Mouse (Mus musculus) CH12.LX (cell line): ENCODE measurements around the gene Usp7. TPM values are rescaled to one million over a fixed set of nuclear protein-coding genes. Genes with fewer than 3 reads are reported as not detected.

ENCODE experiments used
- DNase-seq: peaks from one replicate; pipeline ENCODE4 v3.0.0-alpha.2; 2013; ENCODE audit errors: extremely low read depth
- H3K27ac ChIP-seq: 2 replicates; pipeline ENCODE4 v1.5.1; 2012; ENCODE audit warnings: low read depth, mild to moderate bottlenecking, control low read depth, moderate library complexity; ENCODE audit not compliant: insufficient read depth
- H3K27me3 ChIP-seq: replicated peaks from 2 replicates; pipeline ENCODE3; 2012; ENCODE audit warnings: inconsistent platforms
- H3K36me3 ChIP-seq, 2 experiments: replicated peaks in 1 of 2; 2 replicates each; pipeline versions ENCODE3 to v1.6.1; 2012; ENCODE audit warnings: inconsistent platforms in 1 of 2, low read length in 1 of 2, mild to moderate bottlenecking in 1 of 2, mixed read lengths in 1 of 2, moderate library complexity in 1 of 2; ENCODE audit not compliant: control insufficient read depth in 1 of 2, insufficient read depth in 1 of 2
- H3K4me1 ChIP-seq, 2 experiments: 2 replicates each; pipeline ENCODE4 v1.6.1; 2012; ENCODE audit warnings: inconsistent platforms in 1 of 2, moderate library complexity in 1 of 2; ENCODE audit not compliant: insufficient read depth in 2 of 2, control insufficient read depth in 1 of 2
- H3K4me2 ChIP-seq: 2 replicates; pipeline ENCODE4 v1.6.1; 2012; ENCODE audit warnings: low read depth, mild to moderate bottlenecking, control low read depth; ENCODE audit not compliant: poor library complexity, insufficient read depth, severe bottlenecking
- H3K4me3 ChIP-seq, 3 experiments: fragments of 150-350 bp in 1 of 3; sonication (generic) in 1 of 3; replicated peaks in 1 of 3; 2 replicates each; pipeline versions ENCODE3 to v1.5.1; 2011 to 2012; ENCODE audit warnings: low read depth in 2 of 3, low read length in 2 of 3, mild to moderate bottlenecking in 2 of 3, moderate library complexity in 2 of 3, control low read depth in 1 of 3, improper control_type of control experiment in 1 of 3, inconsistent platforms in 1 of 3, mixed read lengths in 1 of 3; ENCODE audit not compliant: poor library complexity in 1 of 3
- H3K79me2 ChIP-seq: replicated peaks from 2 replicates; pipeline ENCODE4 v1.6.1; 2012; ENCODE audit warnings: mild to moderate bottlenecking, moderate library complexity; ENCODE audit not compliant: control insufficient read depth, poor library complexity, insufficient read depth, severe bottlenecking; ENCODE audit errors: extremely low read depth
- H3K9ac ChIP-seq: 2 replicates; pipeline ENCODE4 v1.6.1; 2012; ENCODE audit warnings: low read depth, mild to moderate bottlenecking, control low read depth, moderate library complexity; ENCODE audit not compliant: insufficient read depth
- H3K9me3 ChIP-seq: replicated peaks from 2 replicates; pipeline ENCODE3; 2012; ENCODE audit warnings: low read length, inconsistent platforms, mixed read lengths
- CHD2 ChIP-seq: IDR thresholded peaks from 2 replicates; pipeline ENCODE4 v1.6.1; 2011; ENCODE audit warnings: low read length, improper control_type of control experiment
- ELF1 ChIP-seq: IDR thresholded peaks from 2 replicates; pipeline ENCODE4 v1.6.1; 2014; ENCODE audit warnings: low read depth, mild to moderate bottlenecking, inconsistent platforms, low read length, improper control_type of control experiment
- EP300 ChIP-seq: IDR thresholded peaks from 2 replicates; pipeline ENCODE4 v1.6.1; 2011; ENCODE audit warnings: low read length, improper control_type of control experiment
- ETS1 ChIP-seq: conservative IDR thresholded peaks from 2 replicates; pipeline ENCODE4 v1.6.1; 2012; ENCODE audit warnings: low read depth, mild to moderate bottlenecking, inconsistent platforms, low read length, improper control_type of control experiment, moderate library complexity
- GABPA ChIP-seq: IDR thresholded peaks from 2 replicates; pipeline ENCODE4 v1.6.1; 2012; ENCODE audit warnings: low read depth, low read length, improper control_type of control experiment, inconsistent platforms; ENCODE audit not compliant: insufficient replicate concordance
- IRF4 ChIP-seq: IDR thresholded peaks from 2 replicates; pipeline ENCODE4 v1.6.1; 2014; ENCODE audit warnings: low read depth, mild to moderate bottlenecking, inconsistent platforms, low read length, improper control_type of control experiment
- JUN ChIP-seq: IDR thresholded peaks from 2 replicates; pipeline ENCODE4 v1.6.1; 2011; ENCODE audit warnings: low read depth, mild to moderate bottlenecking, low read length, improper control_type of control experiment, moderate library complexity; ENCODE audit not compliant: insufficient read depth
- JUND ChIP-seq: conservative IDR thresholded peaks from 2 replicates; pipeline ENCODE4 v1.6.1; 2011; ENCODE audit warnings: low read depth, low read length, improper control_type of control experiment
- KAT2A ChIP-seq: IDR thresholded peaks from 2 replicates; pipeline ENCODE4 v1.6.1; 2012; ENCODE audit warnings: low read length, improper control_type of control experiment, inconsistent platforms; ENCODE audit not compliant: insufficient replicate concordance
- MAFK ChIP-seq: IDR thresholded peaks from 2 replicates; pipeline ENCODE4 v1.6.1; 2011; ENCODE audit warnings: low read length, improper control_type of control experiment; ENCODE audit not compliant: insufficient replicate concordance
- MEF2A ChIP-seq: IDR thresholded peaks from 2 replicates; pipeline ENCODE4 v1.6.1; 2014; ENCODE audit warnings: low read depth, mild to moderate bottlenecking, inconsistent platforms, low read length, improper control_type of control experiment, borderline replicate concordance
- NELFE ChIP-seq: IDR thresholded peaks from 2 replicates; pipeline ENCODE4 v1.6.1; 2011; ENCODE audit warnings: low read depth, low read length, improper control_type of control experiment
- NRF1 ChIP-seq: IDR thresholded peaks from 2 replicates; pipeline ENCODE4 v1.6.1; 2014; ENCODE audit warnings: low read depth, mild to moderate bottlenecking, inconsistent platforms, low read length, improper control_type of control experiment, moderate library complexity
- PAX5 ChIP-seq: IDR thresholded peaks from 2 replicates; pipeline ENCODE4 v1.6.1; 2012; ENCODE audit warnings: low read length, inconsistent platforms, mixed read lengths
- RCOR1 ChIP-seq: conservative IDR thresholded peaks from 2 replicates; pipeline ENCODE4 v1.6.1; 2012; ENCODE audit warnings: low read depth, mild to moderate bottlenecking, inconsistent platforms, low read length, improper control_type of control experiment
- SMC3 ChIP-seq: IDR thresholded peaks from 2 replicates; pipeline ENCODE4 v1.6.1; 2011; ENCODE audit warnings: low read depth, low read length, improper control_type of control experiment
- TCF12 ChIP-seq: IDR thresholded peaks from 2 replicates; pipeline ENCODE4 v1.6.1; 2014; ENCODE audit warnings: low read depth, mild to moderate bottlenecking, inconsistent platforms, low read length, improper control_type of control experiment
- USF1 ChIP-seq: IDR thresholded peaks from 2 replicates; pipeline ENCODE4 v1.6.1; 2014; ENCODE audit warnings: low read depth, mild to moderate bottlenecking, inconsistent platforms, low read length, improper control_type of control experiment
- ZMIZ1 ChIP-seq: IDR thresholded peaks from 2 replicates; pipeline ENCODE4 v1.6.1; 2012; ENCODE audit warnings: low read depth, mild to moderate bottlenecking, inconsistent platforms, low read length, improper control_type of control experiment
- ZNF384 ChIP-seq: IDR thresholded peaks from 2 replicates; pipeline ENCODE4 v1.6.1; 2012; ENCODE audit warnings: low read depth, low read length, improper control_type of control experiment, inconsistent platforms
- dilution Hi-C: fragments of 300-500 bp; cut with MboI; formaldehyde crosslinking; loops from 2 replicates; pipeline ENCODE4 v1.14.3; 2020; ENCODE audit warnings: low sequenced_read_pairs; ENCODE audit not compliant: extremely low pct_unique_long_range_greater_than_20kb, extremely low pct_ligation_motif_present
- in situ Hi-C: fragments of 300-500 bp; cut with MboI; formaldehyde crosslinking; loops from 3 replicates; pipeline ENCODE4 v1.14.3; 2019; ENCODE audit warnings: low sequenced_read_pairs, low pct_ligation_motif_present, low pct_unique_long_range_greater_than_20kb, mixed read lengths
- polyA plus RNA-seq: library from polyadenylated mRNA; unstranded; fragments of >175 nt; gene quantifications from 2 replicates; pipeline ENCODE4 v1.2.1, GENCODE M21; 2012; ENCODE audit warnings: low read depth; ENCODE audit not compliant: insufficient read length
- total RNA-seq, 2 experiments: library from RNA; depleted of rRNA; stranded (reverse); fragments of 300-350 nt in 1 of 2; fragments of >200 nt in 1 of 2; gene quantifications; 2 replicates each; pipeline ENCODE4 v1.2.3; 2012 to 2014

The Usp7 gene
- total and polyA plus RNA-seq, 3 experiments: 113 to 169 (median 143) TPM

- no peak for DNase-seq
- Histone ChIP-seq H3K9ac (no peak overlapping the region), H3K4me3 (no peak overlapping the region), H3K36me3 (peaks cover 2 to 57% of the 10 kb centered on the region in 2 experiments), H3K4me1 (peaks cover 28 to 93% of the 10 kb centered on the region in 2 experiments)
- in situ Hi-C loops: no loop called here
- dilution Hi-C loops: no loop called here
- no peak for TF ChIP-seq NRF1
- no peak for TF ChIP-seq RCOR1
- no peak for TF ChIP-seq JUN
- no peak for TF ChIP-seq ZNF384
- TF ChIP-seq, all 38 proteins: peak for 0
- H3K4me2 ChIP-seq: no peak overlapping the region
- 0 out of 2 replicates have a peak overlapping the region, but pooled peaks have one; percentile 19 for H3K27ac ChIP-seq
- no peaks in the 10 kb centered on the region for H3K27me3 ChIP-seq
- no peaks in the 10 kb centered on the region for H3K9me3 ChIP-seq
- peaks cover 97% of the 10 kb centered on the region for H3K79me2 ChIP-seq
Measured at GRCm38 (mm10) chr16:8725807-8726206, 66.3 kb downstream of the Usp7 start.

DNA sequence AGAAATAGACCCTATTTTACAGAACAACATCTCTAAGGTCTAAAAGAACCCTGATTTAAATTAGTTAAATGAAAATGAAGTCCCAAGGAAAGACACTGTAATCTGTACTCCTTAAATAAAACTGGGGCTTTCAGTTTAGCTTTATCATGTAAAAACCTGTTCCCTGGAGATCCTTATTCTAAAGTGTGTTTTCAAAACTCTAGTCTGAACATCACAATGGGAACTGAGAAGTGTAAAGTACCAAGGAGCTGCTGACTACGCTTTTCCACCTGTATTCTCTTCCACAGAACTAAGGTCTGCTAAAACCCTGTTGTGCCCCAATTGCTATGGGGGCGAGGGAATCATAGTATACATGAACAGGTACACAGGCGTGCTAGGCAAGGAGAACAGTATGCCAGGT lies 68.1 kb downstream of the Usp7 start:
- peak overlapping the region in 1 of 3 experiments; percentile 31 for H3K4me3 ChIP-seq
- TF ChIP-seq SMC3: no peak
- no peak for TF ChIP-seq USF1
- 0 out of 2 replicates have a peak, but pooled peaks have one; percentile 6 for TF ChIP-seq KAT2A
- peak; percentile 30; the same call in 1 of the 2 replicates for TF ChIP-seq JUND
- TF ChIP-seq TCF12: peak; percentile 57; the same call in 1 of the 2 replicates
- no peak for TF ChIP-seq CHD2
- TF ChIP-seq PAX5: no peak
- TF ChIP-seq JUN: peak; percentile 35; the same call in 1 of the 2 replicates
- no peak for TF ChIP-seq NELFE
- no peak for TF ChIP-seq ZMIZ1
- no peak for TF ChIP-seq ELF1
- peak; percentile 71 for TF ChIP-seq IRF4
- no peak for TF ChIP-seq GABPA
- TF ChIP-seq ETS1: peak; percentile 74; the same call in 1 of the 2 replicates
- TF ChIP-seq EP300: peak; percentile 86
- TF ChIP-seq MAFK: peak; percentile 61
- peak; percentile 95 for TF ChIP-seq MEF2A
- no peak overlapping the region for H3K9ac ChIP-seq
- H3K79me2 ChIP-seq: peaks cover 98% of the 10 kb centered on the region
- no peaks in the 10 kb centered on the region for H3K27me3 ChIP-seq
- dilution Hi-C loops (no loop called here), in situ Hi-C loops (no loop called here)
- H3K4me2 ChIP-seq: peak overlapping the region; percentile 52
- H3K36me3 ChIP-seq: peaks cover 2 to 56% of the 10 kb centered on the region in 2 experiments
- peak; percentile 64 for DNase-seq
- H3K4me1 ChIP-seq: peaks cover 29 to 93% of the 10 kb centered on the region in 2 experiments
- peak overlapping the region; percentile 95 for H3K27ac ChIP-seq
- H3K9me3 ChIP-seq: no peaks in the 10 kb centered on the region
